In genomic region chr5:21314696-21315095, GRCm38 (mm10) we compare ENCODE assay signal across 35 mouse cellular contexts.
"Had no signal": no experiment of that assay in that cellular context is flagged by ENCODE, and none has a peak within 500 bp of the region (broad histone marks: within the 10 kb centered on the region; RNA-seq: fewer than 3 reads in every experiment).

No protein-coding gene starts in this region.

- H3K27ac ChIP-seq: heart, embryonic 13.5 days; heart, embryonic 15.5 days; hindbrain, embryonic 10.5 days; hindbrain, embryonic 12.5 days; hindbrain, embryonic 13.5 days; hindbrain, embryonic 14.5 days; hindbrain, embryonic 15.5 days; hindbrain, postnatal 0 days; intestine, embryonic 15.5 days; kidney, embryonic 15.5 days; kidney, postnatal 0 days; layer of hippocampus, adult 2 months; left cerebral cortex, adult 2 months had no signal

- DNase-seq: heart, postnatal 10 days; heart, postnatal 14 days; heart, postnatal 36 days; heart, postnatal 4 days; kidney, adult 11 months; kidney, adult 18-20 months; kidney, adult 2 months; kidney, adult 8-10 months; kidney, adult 9 months; kidney, postnatal 10 days; kidney, postnatal 14 days; kidney, postnatal 25 days; kidney, postnatal 36 days; kidney, postnatal 4 days; layer of hippocampus, adult 9-11 months; layer of hippocampus, postnatal 36 days had no signal

- H3K36me3 ChIP-seq: heart, embryonic 12.5 days; heart, embryonic 13.5 days; heart, embryonic 15.5 days; hindbrain, embryonic 10.5 days; hindbrain, embryonic 12.5 days; hindbrain, embryonic 13.5 days; hindbrain, embryonic 15.5 days; intestine, embryonic 15.5 days; kidney, embryonic 15.5 days had no signal

- H3K27me3 ChIP-seq: heart, embryonic 12.5 days; heart, embryonic 13.5 days; heart, embryonic 15.5 days; hindbrain, embryonic 12.5 days; hindbrain, embryonic 13.5 days; hindbrain, embryonic 15.5 days; intestine, embryonic 15.5 days; kidney, embryonic 15.5 days had no signal

- H3K4me2 ChIP-seq: heart, embryonic 11.5 days; heart, embryonic 12.5 days; heart, embryonic 13.5 days; heart, embryonic 15.5 days; hindbrain, embryonic 12.5 days; hindbrain, embryonic 13.5 days; hindbrain, embryonic 14.5 days; hindbrain, embryonic 15.5 days; intestine, embryonic 15.5 days; kidney, embryonic 15.5 days had no signal

- H3K4me1 ChIP-seq: heart, embryonic 15.5 days; hindbrain, embryonic 10.5 days; hindbrain, embryonic 12.5 days; hindbrain, embryonic 13.5 days; hindbrain, embryonic 15.5 days; intestine, embryonic 15.5 days; kidney, embryonic 15.5 days had no signal

- H3K9me3 ChIP-seq: heart, embryonic 12.5 days; heart, embryonic 13.5 days; heart, embryonic 15.5 days; hindbrain, embryonic 10.5 days; hindbrain, embryonic 12.5 days; hindbrain, embryonic 13.5 days; hindbrain, embryonic 15.5 days; intestine, embryonic 15.5 days; kidney, embryonic 15.5 days had no signal

- H3K4me3 ChIP-seq: heart, embryonic 12.5 days; heart, embryonic 13.5 days; heart, embryonic 15.5 days; hindbrain, embryonic 10.5 days; hindbrain, embryonic 12.5 days; hindbrain, embryonic 13.5 days; hindbrain, embryonic 15.5 days; intestine, embryonic 15.5 days; kidney, embryonic 15.5 days; layer of hippocampus, adult 2 months; left cerebral cortex, adult 2 months had no signal

- H3K9ac ChIP-seq: heart, embryonic 12.5 days; heart, embryonic 13.5 days; heart, embryonic 15.5 days; hindbrain, embryonic 12.5 days; hindbrain, embryonic 13.5 days; hindbrain, embryonic 14.5 days; hindbrain, embryonic 15.5 days; intestine, embryonic 15.5 days; kidney, embryonic 15.5 days had no signal

- ATAC-seq: hindbrain, embryonic 16.5 days; hindbrain, postnatal 0 days; inflammation-experienced regulatory T-cells, adult 6 months; intestine, embryonic 15.5 days; intestine, embryonic 16.5 days; intestine, postnatal 0 days had no signal
